Mouse (Mus musculus): ENCODE results near the gene Gm42791.
A peak's percentile ranks its signal among the peaks of the same experiment; 100 is the strongest.

Gene Gm42791

DNA sequence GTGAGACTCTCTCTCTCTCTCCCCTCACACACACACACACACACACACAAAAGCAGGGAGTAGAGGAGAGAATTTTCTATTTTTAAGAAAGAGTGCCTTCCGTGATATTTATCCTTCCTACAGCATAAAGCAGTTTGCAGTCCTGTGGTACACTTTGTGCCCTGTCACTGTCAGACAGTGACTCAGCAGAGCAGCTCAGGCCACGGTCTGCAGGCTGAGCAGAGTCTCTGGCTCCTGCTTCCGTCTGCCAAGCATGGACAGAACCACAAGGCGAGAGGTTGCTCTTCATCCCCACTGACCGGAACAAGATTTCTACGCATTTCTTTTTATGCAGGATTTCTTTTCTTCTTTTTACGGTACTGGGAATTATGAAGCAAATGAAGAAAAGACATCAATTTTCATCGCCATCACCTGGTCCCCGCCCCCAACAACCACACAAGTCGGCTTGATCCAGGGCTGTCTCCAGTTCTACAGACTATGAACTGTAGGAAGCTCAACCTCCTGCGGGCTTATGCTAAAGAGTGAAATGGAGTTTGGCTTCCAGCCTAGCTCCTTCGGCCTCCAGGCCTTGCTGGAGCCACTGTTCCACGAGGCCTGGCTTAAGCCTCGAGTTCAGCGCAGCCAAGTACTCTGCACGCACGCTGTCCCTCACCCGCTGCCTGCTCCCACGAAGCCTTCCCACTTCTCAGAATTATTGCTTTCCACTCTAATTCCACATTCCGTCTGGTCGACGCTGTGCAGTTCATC lies 40.5 kb downstream of the Gm42791 start:
- no peak for DNase-seq (ENCODE audit: low spot score in 2 of 2)

DNA sequence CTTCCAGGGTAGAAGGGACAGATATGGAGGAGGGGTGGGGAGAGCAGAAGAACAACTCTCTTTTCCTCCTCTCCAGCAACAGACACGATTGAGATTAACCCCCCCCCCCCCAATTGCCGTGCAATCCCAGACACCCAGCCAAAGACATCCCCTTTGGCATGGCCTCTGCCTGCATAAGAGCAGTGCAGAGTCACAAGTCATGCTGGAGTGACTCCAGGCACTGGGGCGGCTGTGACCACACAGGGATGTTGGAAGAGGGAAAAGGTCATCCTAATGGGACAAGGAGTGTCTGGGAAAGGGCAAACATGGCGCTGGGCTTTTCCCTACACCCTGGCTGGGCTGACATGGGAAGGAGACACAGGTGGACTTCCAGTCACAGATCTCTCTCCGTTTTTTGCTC lies 41.8 kb downstream of the Gm42791 start:
- no peak for DNase-seq (ENCODE audit: low spot score in 2 of 2)

DNA sequence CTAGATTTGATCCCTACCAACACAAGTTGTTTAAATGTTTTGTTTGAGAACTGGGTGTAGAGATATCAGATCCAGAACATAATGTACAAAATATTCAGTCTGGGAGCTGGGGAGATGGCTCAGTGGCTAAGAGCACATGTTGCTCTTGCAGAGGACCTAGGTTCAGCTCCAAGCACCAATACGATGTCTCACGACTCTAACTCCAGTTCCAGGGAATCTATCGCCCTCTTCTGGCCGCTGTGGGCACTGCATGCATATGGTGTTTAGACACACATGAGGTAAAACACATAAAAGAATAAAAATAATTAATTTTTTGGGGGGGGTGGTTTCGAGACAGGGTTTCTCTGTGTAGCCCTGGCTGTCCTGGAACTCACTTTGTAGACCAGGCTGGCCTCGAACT lies 42.5 kb downstream of the Gm42791 start:
- DNase-seq (ENCODE audit: low spot score in 2 of 2), result no peak

DNA sequence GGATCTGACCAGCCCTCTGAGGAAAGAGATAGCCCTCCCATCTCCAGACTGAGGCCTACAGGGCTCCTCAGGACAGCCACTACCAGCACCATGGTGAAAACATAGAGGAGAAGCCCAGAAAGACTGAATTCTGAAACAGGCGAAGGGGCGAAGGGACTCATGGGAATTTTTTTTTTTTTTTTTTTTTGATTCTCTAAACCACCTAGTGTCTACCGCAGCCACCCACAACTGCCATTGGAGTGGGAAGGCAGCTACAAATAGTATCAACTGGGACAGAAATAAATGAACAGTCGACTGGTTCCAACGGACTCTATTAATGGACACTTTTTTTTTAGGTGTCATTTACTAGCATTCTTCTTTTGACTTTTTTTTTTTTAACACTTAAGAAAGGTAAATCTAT lies 43.6 kb downstream of the Gm42791 start:
- DNase-seq (ENCODE audit: low spot score in 2 of 2), result no peak

GRCm38 (mm10) chr5:148950064-148950463 lies 44.9 kb downstream of the Gm42791 start:
- no peak for DNase-seq (ENCODE audit: low spot score in 2 of 2)

DNA sequence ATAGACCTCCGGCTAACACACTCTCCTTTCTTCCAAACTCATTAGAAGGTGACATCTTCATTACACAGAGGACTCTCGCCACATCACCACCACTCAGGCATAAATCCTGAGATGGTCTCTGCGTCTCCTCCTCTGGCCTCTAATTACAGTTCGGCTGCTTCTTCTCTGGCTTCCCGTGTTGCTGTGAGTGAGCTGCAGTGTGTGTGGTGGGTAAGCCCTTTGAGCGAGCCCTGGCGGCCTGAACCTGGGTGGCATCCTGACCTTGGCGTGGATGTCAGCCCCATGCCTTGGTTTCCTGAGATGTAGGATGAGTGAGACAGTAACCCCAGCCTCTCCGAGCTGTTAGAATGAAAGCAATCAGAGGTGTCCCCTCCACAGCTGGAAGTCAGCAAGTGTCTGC lies 46.4 kb downstream of the Gm42791 start:
- DNase-seq (ENCODE audit: low spot score in 2 of 2), result no peak

- no peak for DNase-seq (ENCODE audit: low spot score in 2 of 2)
Measured at GRCm38 (mm10) chr5:148947412-148947811, 47.5 kb downstream of the Gm42791 start.

GRCm38 (mm10) chr5:148946787-148947186 lies 48.2 kb downstream of the Gm42791 start:
- no peak for DNase-seq (ENCODE audit: low spot score in 2 of 2)

GRCm38 (mm10) chr5:148945735-148946134 lies 49.2 kb downstream of the Gm42791 start:
- no peak for DNase-seq (ENCODE audit: low spot score in 2 of 2)

DNA sequence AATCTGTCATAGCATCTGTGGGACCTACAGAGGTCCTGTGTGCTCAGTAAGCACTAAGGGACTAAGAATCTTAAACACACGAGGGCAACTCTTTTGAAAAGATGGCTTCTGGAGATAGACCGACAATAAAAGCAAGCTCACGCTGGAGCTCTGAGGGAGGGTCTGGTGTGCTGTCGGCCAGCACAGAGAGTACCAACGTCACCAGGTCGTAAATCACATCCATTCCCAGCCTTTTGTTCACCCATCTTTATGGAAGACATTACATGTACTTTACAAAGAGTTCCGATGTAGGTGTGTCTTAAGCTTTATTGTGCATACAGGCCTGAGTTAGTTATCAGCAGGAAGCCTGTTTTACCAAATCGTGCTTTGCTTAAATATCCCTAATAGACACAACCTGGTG lies 50.9 kb downstream of the Gm42791 start:
- DNase-seq (ENCODE audit: low spot score in 2 of 2), result no peak

DNA sequence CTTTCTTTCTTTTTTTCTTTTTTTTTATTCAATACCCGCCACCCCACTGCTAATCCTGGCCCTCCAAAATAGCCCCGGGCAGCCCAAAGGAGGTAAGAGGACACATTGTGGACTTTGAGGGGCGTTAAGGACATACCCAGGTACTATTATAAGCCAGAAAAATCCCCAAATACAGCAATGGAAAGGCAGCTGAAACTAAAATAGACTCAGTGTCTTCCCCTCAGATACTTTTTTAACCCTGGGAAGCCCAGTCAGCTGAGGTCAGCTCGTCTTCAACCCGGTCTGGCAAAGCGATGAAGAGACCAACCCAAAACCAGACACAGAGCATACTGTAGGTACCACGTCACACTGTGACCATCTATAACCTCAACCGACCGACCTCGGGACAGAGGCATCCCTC lies 51.5 kb downstream of the Gm42791 start:
- no peak for DNase-seq (ENCODE audit: low spot score in 2 of 2)

DNA sequence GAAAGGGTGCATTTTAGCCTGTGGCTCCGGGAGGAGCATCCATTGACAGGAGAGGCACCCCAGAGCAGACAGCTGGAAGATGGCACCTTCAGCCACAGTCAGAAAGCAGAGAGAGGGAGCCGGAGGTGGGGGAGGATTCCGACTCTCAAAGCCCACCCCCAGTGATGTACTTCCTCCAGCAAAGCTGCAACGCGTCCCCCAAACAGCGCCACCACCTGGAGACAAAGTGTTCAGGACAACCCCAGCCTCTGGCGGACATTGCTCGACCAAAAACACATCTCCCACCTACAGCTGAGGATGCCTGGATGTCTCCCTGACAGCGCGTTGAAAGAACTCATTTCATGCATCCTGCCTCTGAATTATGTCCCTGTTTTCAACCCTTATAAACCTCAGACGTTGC lies 52.0 kb downstream of the Gm42791 start:
- DNase-seq (ENCODE audit: low spot score in 2 of 2), result no peak

GRCm38 (mm10) chr5:148942305-148942704 lies 52.6 kb downstream of the Gm42791 start:
- DNase-seq (ENCODE audit: low spot score in 2 of 2), result no peak

GRCm38 (mm10) chr5:148941867-148942266 lies 53.1 kb downstream of the Gm42791 start:
- DNase-seq (ENCODE audit: low spot score in 2 of 2), result no peak

DNA sequence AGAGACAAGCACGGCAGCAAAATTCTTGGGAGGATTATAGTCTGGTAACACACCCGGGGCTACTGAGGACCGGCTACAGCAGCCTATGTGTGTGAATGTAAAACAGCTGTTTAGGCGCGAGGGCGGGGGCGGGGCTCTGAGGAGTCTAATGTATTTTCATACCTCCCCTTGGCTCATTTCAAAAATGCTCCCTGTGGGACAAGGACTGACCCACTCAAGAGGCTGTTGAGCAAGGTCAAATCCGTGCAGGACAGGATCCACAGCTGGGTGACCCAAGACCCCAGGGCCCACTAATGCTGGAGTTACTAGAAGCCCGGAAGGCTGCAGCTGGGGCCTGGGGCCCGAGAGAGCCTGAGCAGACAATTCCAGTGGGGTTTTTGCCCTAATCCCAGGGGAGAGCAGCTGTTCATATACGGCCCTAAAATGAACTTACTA lies 55.0 kb downstream of the Gm42791 start:
- DNase-seq (ENCODE audit: low spot score in 2 of 2), result no peak

DNA sequence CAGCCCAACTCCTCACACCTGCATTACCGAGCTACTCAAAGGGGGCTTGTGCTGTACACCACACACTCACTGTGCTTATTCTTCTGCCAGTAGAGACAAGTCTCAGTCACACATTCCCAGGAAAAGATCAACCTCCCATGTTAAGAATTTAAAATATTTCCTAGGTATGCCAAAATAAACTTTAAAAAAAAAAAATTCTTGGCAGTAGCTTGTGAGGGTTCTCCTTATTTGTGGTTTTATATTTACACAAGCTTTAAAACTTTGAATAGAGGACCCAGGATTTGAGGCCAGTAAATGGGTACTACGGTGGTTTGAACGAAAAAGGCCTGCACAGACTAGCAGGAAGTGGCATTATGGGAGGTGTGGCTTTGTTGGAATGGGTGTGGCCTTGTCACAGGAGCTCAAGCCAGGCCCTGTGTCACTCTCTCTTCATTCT lies 58.4 kb downstream of the Gm42791 start:
- DNase-seq (ENCODE audit: low spot score in 2 of 2), result no peak

DNA sequence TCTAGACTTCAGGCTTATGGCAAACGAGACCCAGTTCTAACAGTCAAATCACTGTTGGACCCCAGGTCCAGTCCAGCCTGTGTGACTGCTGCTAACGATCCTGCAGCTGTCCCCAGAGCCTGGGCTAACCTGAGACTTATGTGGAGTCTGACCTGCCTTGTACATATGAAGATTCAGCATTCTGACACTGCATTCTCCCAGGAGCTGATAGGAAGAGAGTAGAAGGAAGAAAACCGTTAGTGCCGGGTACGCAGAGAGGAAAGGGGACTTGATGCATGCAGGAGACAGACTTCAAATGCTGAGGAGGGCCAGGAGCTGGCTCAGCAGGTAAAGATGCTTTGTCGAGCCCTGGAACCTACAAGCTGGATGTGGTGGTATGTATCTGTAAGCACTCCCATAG lies 59.1 kb downstream of the Gm42791 start:
- DNase-seq (ENCODE audit: low spot score in 2 of 2), result no peak

DNA sequence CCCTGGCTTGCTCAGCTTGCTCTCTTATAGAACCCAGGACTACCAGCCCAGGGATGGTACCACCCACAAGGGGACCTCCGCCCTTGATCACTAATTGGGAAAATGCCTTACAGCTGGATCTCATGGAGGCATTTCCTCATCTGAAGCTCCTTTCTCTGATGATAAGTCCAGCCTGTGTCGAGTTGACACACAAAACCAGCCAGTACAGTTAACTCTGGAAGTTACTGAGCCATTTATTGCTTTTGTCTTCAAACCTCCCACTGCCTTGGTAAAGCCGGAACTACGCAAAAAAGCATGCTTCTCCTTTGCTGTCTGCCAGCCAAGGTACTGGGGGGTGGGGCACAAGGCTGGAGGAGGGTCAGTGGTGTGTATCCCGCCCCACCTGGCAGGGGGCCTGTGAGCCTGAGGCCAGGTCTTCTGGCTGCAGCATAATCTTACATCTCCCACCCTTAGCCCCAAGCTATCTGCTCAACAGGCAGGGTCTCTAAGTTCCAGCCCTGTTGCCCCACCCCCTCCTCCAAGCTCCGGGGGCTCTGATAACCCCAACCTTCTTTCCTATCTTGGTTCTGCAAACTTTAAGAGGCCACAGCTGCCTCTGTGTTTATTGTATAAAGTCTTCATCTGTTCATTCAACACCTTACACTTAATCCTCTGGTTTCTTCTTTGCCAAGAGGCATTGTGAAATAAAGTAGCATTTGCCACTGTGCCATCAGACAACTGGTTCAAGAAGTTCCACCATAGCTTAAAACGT lies 59.7 kb downstream of the Gm42791 start:
- no peak for DNase-seq (ENCODE audit: low spot score in 2 of 2)

DNA sequence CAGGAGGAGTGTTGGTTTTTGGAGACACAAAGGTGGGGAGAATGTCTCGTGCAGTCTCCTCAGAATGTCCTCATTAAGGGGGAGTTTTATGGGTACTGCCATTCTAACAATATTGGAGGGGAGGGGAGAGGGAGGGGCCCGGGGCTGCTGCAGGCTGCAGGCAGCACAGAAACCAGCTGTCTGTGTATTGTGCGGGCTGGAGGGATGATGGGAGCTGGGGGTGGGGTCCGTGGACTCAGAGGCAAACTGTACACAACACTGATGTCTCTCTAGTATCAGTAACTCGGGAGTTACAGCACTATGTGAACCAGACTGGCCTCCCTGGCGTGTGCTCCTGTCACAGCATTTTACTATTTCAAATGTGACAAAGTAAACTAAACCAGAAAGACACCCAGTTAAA lies 60.5 kb downstream of the Gm42791 start:
- no peak for DNase-seq (ENCODE audit: low spot score in 2 of 2)

DNA sequence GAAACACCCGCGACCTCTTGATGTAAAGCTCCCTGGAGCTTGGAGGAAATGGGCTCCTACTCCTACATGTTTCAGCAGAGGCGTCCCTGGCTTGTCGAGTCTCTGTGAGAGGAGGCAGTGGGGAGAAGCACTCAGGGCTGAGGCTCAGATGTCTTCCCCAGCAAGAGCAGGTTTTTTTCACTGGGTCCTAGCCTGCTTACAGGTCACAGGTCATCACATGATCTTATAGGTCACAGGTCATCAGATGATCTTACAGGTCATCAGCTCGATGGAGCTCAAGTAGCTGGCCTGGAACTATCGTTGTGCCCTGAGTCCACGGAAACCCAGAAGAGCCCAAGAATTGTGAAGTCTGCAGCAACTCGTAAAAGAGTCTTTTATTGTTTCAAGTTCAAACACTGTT lies 61.2 kb downstream of the Gm42791 start:
- DNase-seq (ENCODE audit: low spot score in 2 of 2), result no peak

DNA sequence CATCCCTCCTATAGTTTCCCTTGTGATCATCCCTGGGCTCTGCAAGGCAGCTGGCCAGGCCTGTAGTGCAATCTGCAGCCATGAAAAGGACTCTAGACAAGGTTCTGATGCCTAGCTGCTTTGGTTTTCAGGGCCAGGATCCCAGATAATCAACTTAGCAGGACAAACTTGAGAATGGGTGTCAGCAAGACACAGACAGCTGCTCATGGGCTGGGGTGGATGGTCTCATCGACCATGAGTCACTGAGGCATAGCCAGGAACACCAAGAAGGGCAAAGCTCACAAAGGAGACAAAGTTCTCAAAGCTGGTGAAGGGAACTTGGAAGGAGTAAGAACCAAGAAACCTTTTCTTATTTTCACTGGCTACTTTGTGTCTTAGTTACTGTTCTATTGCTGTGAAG lies 63.6 kb downstream of the Gm42791 start:
- DNase-seq (ENCODE audit: low spot score in 2 of 2), result no peak

DNA sequence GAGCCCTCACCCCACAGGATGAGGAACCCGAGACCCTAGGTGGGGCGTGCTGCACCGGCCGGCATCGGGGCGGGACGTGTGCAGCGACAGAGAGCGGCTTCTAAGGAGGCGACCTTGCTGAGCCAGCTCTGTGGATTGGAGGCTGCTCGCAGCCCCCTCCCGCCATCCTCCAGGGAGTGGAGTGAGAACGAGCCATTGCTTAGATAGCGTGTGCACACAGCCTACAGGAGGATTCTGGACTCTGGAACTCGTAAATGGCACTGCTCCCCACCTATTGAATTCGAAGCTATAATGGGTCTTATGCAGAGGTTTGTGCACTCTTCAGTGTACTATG lies 65.9 kb downstream of the Gm42791 start, which contains the start of gene Katnal1:
Katnal1 (minus strand) TSS at position 205 of the 334 bp plus-strand sequence.
- no peak for DNase-seq (ENCODE audit: low spot score in 2 of 2)

- DNase-seq (ENCODE audit: low spot score in 2 of 2), result peak; percentile 89 to 96
Measured at GRCm38 (mm10) chr5:148928382-148929115, 66.4 kb downstream of the Gm42791 start.
